Mouse (Mus musculus): ENCODE results near the gene Fam217a. TPM values are rescaled to one million over a fixed set of nuclear protein-coding genes. Genes with fewer than 3 reads are reported as not detected.
"Not testable (repeated sequence)": the region's sequence is repeated elsewhere in the genome, so short reads cannot be mapped to it uniquely, and the experiment has no call there.

The Fam217a gene
- total and polyA plus RNA-seq, 3 experiments = 0.05 TPM; not detected in 2

DNA sequence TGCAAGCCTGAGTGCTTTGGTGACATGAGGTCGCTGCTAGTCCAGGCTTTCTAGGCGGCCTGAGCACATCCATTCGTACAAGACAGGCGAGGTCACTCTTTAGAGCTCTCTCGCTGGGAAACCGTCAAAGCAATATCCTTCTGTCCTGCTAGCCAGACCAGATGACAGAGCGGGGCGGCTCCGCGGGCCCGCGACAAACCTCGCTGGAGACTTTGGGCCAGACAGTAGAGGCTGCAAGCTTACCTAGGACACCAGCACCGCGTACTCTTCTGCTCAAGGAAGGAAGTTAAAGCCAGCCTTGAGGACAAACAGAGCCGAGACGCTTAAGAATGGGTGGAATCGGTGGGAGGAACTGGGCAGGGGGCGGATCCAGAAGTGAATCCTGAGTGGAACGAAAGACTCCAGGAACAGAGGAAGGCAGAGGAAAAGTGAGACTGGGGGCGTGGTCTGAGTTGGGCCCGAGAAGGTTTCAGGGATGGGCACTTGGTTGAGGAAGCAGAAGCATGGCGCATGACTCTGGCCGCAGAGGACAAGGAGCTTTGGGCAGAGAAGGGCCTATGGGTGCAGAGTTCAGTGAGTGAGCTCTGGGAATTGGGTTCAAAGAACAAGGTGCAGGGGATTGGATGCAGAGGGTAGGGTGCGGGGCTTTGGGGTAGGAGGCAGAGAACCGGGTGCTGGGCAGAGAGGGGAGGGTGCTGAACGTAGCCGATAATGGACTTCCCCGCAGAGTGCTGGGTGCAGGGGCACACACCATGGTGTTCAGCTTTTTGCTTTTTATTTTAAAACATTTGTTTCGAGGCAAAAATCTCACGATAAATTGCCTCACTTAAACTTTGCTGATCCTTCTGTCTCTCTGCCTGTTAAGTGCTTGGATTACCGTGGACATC, 39.6 kb upstream of the Fam217a start, which contains the start of gene Eci3:
Gene Eci3 (minus strand): TSS at position 300 of the 887 bp plus-strand sequence.
- Histone ChIP-seq H3K4me3 (ENCODE audit: low read depth, low read length) (no peak within 1 kb of the TSS), H3K36me3 (replicated peaks) (no peaks in the 10 kb centered on the region), H3K9me3 (replicated peaks) (no peaks in the 10 kb centered on the region), H3K4me1 (ENCODE audit: insufficient read depth, low read depth, low read length) (no peaks in the 10 kb centered on the region; the same call in 1 of the 2 replicates), H3K27me3 (ENCODE audit: insufficient read depth, low read length) (peaks cover 38% of the 10 kb centered on the region)
- no peak for DNase-seq (ENCODE audit: low spot score)
- TF ChIP-seq GATA2 (IDR thresholded peaks at IDR 0.05; ENCODE audit: borderline replicate concordance, low read depth, low read length) = no peak
- no peak for TF ChIP-seq CTCF (IDR thresholded peaks at IDR 0.05; ENCODE audit: low read depth, low read length)
- TF ChIP-seq POLR2AphosphoS5 (IDR thresholded peaks at IDR 0.05; ENCODE audit: insufficient replicate concordance, low read depth, low read length) = no peak
- no peak for TF ChIP-seq GATA1 (IDR thresholded peaks at IDR 0.05; ENCODE audit: borderline replicate concordance, low read length)
- no peak for ATAC-seq (ENCODE audit: extremely low read depth, insufficient number of reproducible peaks, low FRiP score, poor library complexity, severe bottlenecking)

GRCm38 (mm10) chr13:34960996-34961770, 37.1 kb upstream of the Fam217a start:
- Histone ChIP-seq H3K36me3 (replicated peaks) (no peaks in the 10 kb centered on the region), H3K4me1 (ENCODE audit: insufficient read depth, low read depth, low read length) (no peaks in the 10 kb centered on the region; the same call in 1 of the 2 replicates), H3K9me3 (replicated peaks) (no peaks in the 10 kb centered on the region), H3K27me3 (ENCODE audit: insufficient read depth, low read length) (peaks cover 41% of the 10 kb centered on the region), H3K4me3 (ENCODE audit: low read depth, low read length) (no peak overlapping the region)
- DNase-seq (ENCODE audit: low spot score) (no peak), ATAC-seq (ENCODE audit: extremely low read depth, insufficient number of reproducible peaks, low FRiP score, poor library complexity, severe bottlenecking) (no peak)
- TF ChIP-seq CTCF (IDR thresholded peaks at IDR 0.05; ENCODE audit: low read depth, low read length) (no peak), POLR2AphosphoS5 (IDR thresholded peaks at IDR 0.05; ENCODE audit: insufficient replicate concordance, low read depth, low read length) (no peak), GATA1 (IDR thresholded peaks at IDR 0.05; ENCODE audit: borderline replicate concordance, low read length) (no peak), GATA2 (IDR thresholded peaks at IDR 0.05; ENCODE audit: borderline replicate concordance, low read depth, low read length) (no peak), TAL1 (conservative IDR thresholded peaks at IDR 0.05; ENCODE audit: low read depth, low read length) (no peak)

DNA sequence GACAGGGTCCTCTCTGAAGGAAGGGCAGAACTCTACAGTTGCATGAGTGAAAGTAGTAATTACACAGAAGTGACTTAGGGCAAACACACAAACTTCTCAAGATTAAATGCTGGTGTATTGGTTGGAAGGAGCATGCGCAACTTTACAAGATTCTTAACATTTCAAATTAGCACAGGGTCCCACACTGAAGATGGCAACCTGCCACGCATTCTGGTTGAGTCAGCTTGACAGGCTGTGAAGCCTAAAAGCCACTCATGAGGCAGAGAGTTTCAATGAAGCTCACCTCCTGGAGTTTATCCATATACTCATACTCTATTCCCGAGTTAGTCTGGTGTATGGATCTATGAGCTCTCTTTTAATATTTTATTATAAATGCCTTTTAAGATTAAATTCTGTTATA, 34.0 kb upstream of the Fam217a start:
- not testable (repeated sequence) for DNase-seq (ENCODE audit: low spot score); H3K4me3 ChIP-seq (ENCODE audit: low read depth, low read length); H3K4me1 ChIP-seq (ENCODE audit: insufficient read depth, low read depth, low read length); H3K36me3 ChIP-seq (replicated peaks); ATAC-seq (ENCODE audit: extremely low read depth, insufficient number of reproducible peaks, low FRiP score, poor library complexity, severe bottlenecking); H3K9me3 ChIP-seq (replicated peaks)
- peaks cover 20% of the 10 kb centered on the region for H3K27me3 ChIP-seq (ENCODE audit: insufficient read depth, low read length)

- no peak for DNase-seq (ENCODE audit: low spot score)
- Histone ChIP-seq H3K4me1 (ENCODE audit: insufficient read depth, low read depth, low read length) (no peaks in the 10 kb centered on the region; the same call in 1 of the 2 replicates), H3K4me3 (ENCODE audit: low read depth, low read length) (no peak overlapping the region), H3K9me3 (replicated peaks) (no peaks in the 10 kb centered on the region), H3K36me3 (replicated peaks) (no peaks in the 10 kb centered on the region), H3K27me3 (ENCODE audit: insufficient read depth, low read length) (peaks cover 22% of the 10 kb centered on the region)
- ATAC-seq (ENCODE audit: extremely low read depth, insufficient number of reproducible peaks, low FRiP score, poor library complexity, severe bottlenecking) = no peak
- no peak for TF ChIP-seq GATA1 (IDR thresholded peaks at IDR 0.05; ENCODE audit: borderline replicate concordance, low read length)
- TF ChIP-seq TAL1 (conservative IDR thresholded peaks at IDR 0.05; ENCODE audit: low read depth, low read length) = no peak
- TF ChIP-seq POLR2AphosphoS5 (IDR thresholded peaks at IDR 0.05; ENCODE audit: insufficient replicate concordance, low read depth, low read length) = no peak
- TF ChIP-seq CTCF (IDR thresholded peaks at IDR 0.05; ENCODE audit: low read depth, low read length) = no peak
- no peak for TF ChIP-seq GATA2 (IDR thresholded peaks at IDR 0.05; ENCODE audit: borderline replicate concordance, low read depth, low read length)
These were observed 32.8 kb upstream of the Fam217a start for GRCm38 (mm10) chr13:34956901-34957300.

DNA sequence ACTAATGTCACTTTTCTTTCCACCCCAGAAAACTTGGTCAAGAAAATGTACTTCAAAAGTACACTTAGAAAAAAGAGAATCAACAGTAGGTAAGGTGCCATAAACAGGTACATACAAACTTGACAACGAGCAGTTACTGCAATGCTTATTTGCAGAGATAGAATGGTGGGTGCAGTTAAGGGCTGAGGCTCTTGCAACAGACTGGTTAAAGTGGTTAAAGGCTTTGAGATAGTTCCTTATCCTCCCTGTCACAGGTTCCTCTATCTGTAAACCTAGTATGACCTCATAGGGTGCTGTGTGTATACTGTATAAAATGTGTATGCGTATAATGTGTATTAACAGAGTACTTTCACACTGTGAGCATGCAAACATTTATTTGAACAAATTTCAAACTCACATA, 27.3 kb upstream of the Fam217a start:
- ATAC-seq (ENCODE audit: extremely low read depth, insufficient number of reproducible peaks, low FRiP score, poor library complexity, severe bottlenecking); DNase-seq (ENCODE audit: low spot score); H3K9me3 ChIP-seq (replicated peaks); H3K4me1 ChIP-seq (ENCODE audit: insufficient read depth, low read depth, low read length); H3K4me3 ChIP-seq (ENCODE audit: low read depth, low read length); H3K27me3 ChIP-seq (ENCODE audit: insufficient read depth, low read length); H3K36me3 ChIP-seq (replicated peaks): not testable (repeated sequence)

DNA sequence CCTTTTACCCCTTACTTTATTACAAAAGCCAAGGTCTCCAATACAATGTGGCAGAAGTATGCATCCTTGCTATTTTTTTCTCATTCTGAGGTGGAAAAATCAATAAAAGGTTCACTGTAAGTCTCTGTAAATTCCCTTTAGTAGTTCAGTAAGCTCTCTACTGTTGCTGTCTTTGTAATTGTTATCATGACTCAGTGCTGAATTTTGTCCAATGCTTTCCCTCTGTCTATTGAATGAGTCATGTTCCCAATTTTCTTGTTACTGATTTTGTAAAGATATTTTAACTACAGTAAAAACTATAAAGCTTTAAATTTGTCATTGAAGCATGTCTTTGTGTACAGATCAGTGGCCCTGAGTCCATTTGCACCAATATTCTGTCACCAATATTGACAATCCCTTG, 18.3 kb upstream of the Fam217a start:
- H3K27me3 ChIP-seq (ENCODE audit: insufficient read depth, low read length) = peaks cover 7% of the 10 kb centered on the region; the same call in 1 of the 2 replicates
- no peak overlapping the region for H3K4me3 ChIP-seq (ENCODE audit: low read depth, low read length)
- DNase-seq (ENCODE audit: low spot score) (no peak), ATAC-seq (ENCODE audit: extremely low read depth, insufficient number of reproducible peaks, low FRiP score, poor library complexity, severe bottlenecking) (no peak)
- no peak for TF ChIP-seq TAL1 (conservative IDR thresholded peaks at IDR 0.05; ENCODE audit: low read depth, low read length)
- TF ChIP-seq POLR2AphosphoS5 (IDR thresholded peaks at IDR 0.05; ENCODE audit: insufficient replicate concordance, low read depth, low read length) = no peak
- no peak for TF ChIP-seq CTCF (IDR thresholded peaks at IDR 0.05; ENCODE audit: low read depth, low read length)
- no peak for TF ChIP-seq GATA2 (IDR thresholded peaks at IDR 0.05; ENCODE audit: borderline replicate concordance, low read depth, low read length)
- TF ChIP-seq GATA1 (IDR thresholded peaks at IDR 0.05; ENCODE audit: borderline replicate concordance, low read length) = no peak
- no peaks in the 10 kb centered on the region for H3K36me3 ChIP-seq (replicated peaks)
- H3K9me3 ChIP-seq (replicated peaks) = no peaks in the 10 kb centered on the region
- H3K4me1 ChIP-seq (ENCODE audit: insufficient read depth, low read depth, low read length) = no peaks in the 10 kb centered on the region

Measured in G1E (cell line).